Mouse (Mus musculus) erythroblast, embryonic 14.5 days (primary cell): ENCODE measurements around the gene Tulp1. TPM values are rescaled to one million over a fixed set of nuclear protein-coding genes. Genes with fewer than 3 reads are reported as not detected.

Source experiments
- H3K27me3 ChIP-seq: 2 replicates; pipeline ENCODE4 v1.6.1; 2012; ENCODE audit warnings: inconsistent platforms; ENCODE audit not compliant: control insufficient read depth
- H3K36me3 ChIP-seq: 2 replicates; pipeline ENCODE4 v1.6.1; 2012; ENCODE audit warnings: mild to moderate bottlenecking, inconsistent platforms; ENCODE audit not compliant: control insufficient read depth
- H3K4me1 ChIP-seq: 2 replicates; pipeline ENCODE4 v1.6.1; 2012; ENCODE audit warnings: inconsistent platforms; ENCODE audit not compliant: control insufficient read depth
- H3K4me3 ChIP-seq: replicated peaks from 2 replicates; pipeline ENCODE3; 2012; ENCODE audit warnings: moderate library complexity, mild to moderate bottlenecking, inconsistent platforms
- H3K9me3 ChIP-seq: 2 replicates; pipeline ENCODE4 v1.6.1; 2012; ENCODE audit warnings: low read length, inconsistent platforms, mixed read lengths; ENCODE audit not compliant: control insufficient read depth
- GATA1 ChIP-seq: IDR thresholded peaks from 2 replicates; pipeline ENCODE4 v1.6.1; 2012; ENCODE audit warnings: low read length, inconsistent platforms, mixed read lengths
- TAL1 ChIP-seq: IDR thresholded peaks from 3 replicates; pipeline ENCODE4 v1.6.1; 2012; ENCODE audit warnings: low read length, inconsistent platforms, mixed read lengths
- polyA plus RNA-seq: library from polyadenylated mRNA; stranded (reverse); fragments of >175 nt; gene quantifications from 2 replicates; pipeline ENCODE4 v1.2.3, GENCODE M21; 2012

Tulp1 gene
- polyA plus RNA-seq, 1 experiment, result 0.19 TPM

- TF ChIP-seq GATA1 (no peak), TAL1 (no peak)
- Histone ChIP-seq H3K4me3 (no peak overlapping the region), H3K9me3 (peaks cover 6% of the 10 kb centered on the region), H3K27me3 (no peaks in the 10 kb centered on the region), H3K4me1 (peaks cover 14% of the 10 kb centered on the region), H3K36me3 (peaks cover 63% of the 10 kb centered on the region)
Observed at GRCm38 (mm10) chr17:28323786-28324185, 41.2 kb downstream of the Tulp1 start.

DNA sequence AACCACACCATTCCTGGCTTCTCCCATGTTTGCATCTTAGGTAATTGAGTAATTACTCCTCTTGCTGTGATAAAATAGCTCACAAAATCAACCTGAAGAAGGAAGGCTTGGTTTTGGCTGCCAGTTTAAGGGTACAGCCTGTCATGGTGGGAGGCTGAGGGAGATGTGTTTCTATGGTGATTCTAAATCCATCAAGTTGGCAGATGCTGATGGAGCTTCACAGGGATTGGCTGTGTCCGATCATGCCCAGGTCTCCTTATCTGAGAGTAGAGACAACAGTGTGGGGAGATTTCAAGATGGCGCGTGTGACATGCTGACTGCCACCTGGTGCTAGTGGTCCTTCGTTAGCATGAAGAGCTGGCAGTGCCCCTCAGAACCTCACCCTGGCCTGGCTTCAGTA lies 43.3 kb downstream of the Tulp1 start:
- H3K4me1 ChIP-seq, result peaks cover 18% of the 10 kb centered on the region
- no peaks in the 10 kb centered on the region for H3K27me3 ChIP-seq
- H3K36me3 ChIP-seq, result peaks cover 78% of the 10 kb centered on the region
- no peak for TF ChIP-seq TAL1
- no peak for TF ChIP-seq GATA1
- peaks cover 6% of the 10 kb centered on the region for H3K9me3 ChIP-seq
- no peak overlapping the region for H3K4me3 ChIP-seq

DNA sequence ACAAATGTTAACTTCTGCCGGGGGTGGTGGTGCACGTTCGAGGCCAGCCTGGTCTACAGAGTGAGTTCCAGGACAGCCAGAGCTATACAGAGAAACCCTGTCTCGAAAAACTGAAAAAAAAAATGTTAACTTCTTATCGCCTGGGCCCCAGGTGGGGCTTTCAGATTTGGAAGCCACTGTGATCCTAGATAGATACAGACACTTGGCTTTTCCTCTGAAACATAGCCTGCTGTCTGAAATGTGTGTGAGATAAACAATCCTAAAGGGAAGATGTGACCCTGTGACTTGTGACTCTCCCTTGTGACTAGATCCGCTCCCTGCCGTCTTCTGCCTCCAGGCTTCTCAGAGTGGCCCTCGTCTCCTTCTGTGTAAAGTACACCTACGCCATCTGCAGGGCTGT lies 47.3 kb downstream of the Tulp1 start:
- Histone ChIP-seq H3K27me3 (no peaks in the 10 kb centered on the region), H3K9me3 (no peaks in the 10 kb centered on the region), H3K4me3 (no peak overlapping the region), H3K36me3 (peaks cover 66% of the 10 kb centered on the region), H3K4me1 (peaks cover 50% of the 10 kb centered on the region)
- TF ChIP-seq GATA1, result no peak
- TF ChIP-seq TAL1, result no peak

- Histone ChIP-seq H3K36me3 (peaks cover 60% of the 10 kb centered on the region), H3K27me3 (no peaks in the 10 kb centered on the region), H3K4me1 (peaks cover 56% of the 10 kb centered on the region), H3K9me3 (no peaks in the 10 kb centered on the region), H3K4me3 (no peak overlapping the region)
- no peak for TF ChIP-seq GATA1
- TF ChIP-seq TAL1, result no peak
Observed at GRCm38 (mm10) chr17:28317091-28317490, 47.9 kb downstream of the Tulp1 start.

DNA sequence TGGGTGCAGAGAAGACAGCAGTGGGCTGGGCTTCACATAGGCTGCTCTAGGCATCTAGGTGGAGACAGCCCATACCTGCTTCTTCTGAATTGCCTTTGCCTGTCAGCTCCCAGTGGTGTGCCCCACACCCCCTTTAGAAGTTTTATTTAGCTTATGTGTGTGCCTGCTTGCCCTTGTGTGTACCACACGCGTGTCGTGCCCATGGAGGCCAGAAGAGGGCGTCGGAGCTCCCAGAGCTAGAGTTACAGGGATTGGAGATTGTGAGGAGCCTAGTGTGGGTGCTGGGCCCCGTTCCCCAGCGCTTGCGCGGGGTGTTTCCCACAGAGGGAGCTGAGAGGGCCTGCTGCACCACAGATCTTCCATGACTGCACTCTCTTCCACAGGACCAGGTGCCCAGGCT lies 48.5 kb downstream of the Tulp1 start:
- TF ChIP-seq GATA1, result no peak
- TF ChIP-seq TAL1, result no peak
- H3K4me3 ChIP-seq, result no peak overlapping the region
- no peaks in the 10 kb centered on the region for H3K27me3 ChIP-seq
- peaks cover 61% of the 10 kb centered on the region for H3K4me1 ChIP-seq
- H3K9me3 ChIP-seq, result no peaks in the 10 kb centered on the region
- H3K36me3 ChIP-seq, result peaks cover 54% of the 10 kb centered on the region

GRCm38 (mm10) chr17:28315611-28316160 lies 49.3 kb downstream of the Tulp1 start:
- Histone ChIP-seq H3K36me3 (peaks cover 47% of the 10 kb centered on the region), H3K4me3 (no peak overlapping the region), H3K4me1 (peaks cover 61% of the 10 kb centered on the region), H3K9me3 (no peaks in the 10 kb centered on the region; the same call in 1 of the 2 replicates), H3K27me3 (no peaks in the 10 kb centered on the region)
- TF ChIP-seq TAL1 (no peak), GATA1 (no peak)

GRCm38 (mm10) chr17:28313880-28314225 lies 51.2 kb downstream of the Tulp1 start:
- H3K4me1 ChIP-seq, result peaks cover 62% of the 10 kb centered on the region

DNA sequence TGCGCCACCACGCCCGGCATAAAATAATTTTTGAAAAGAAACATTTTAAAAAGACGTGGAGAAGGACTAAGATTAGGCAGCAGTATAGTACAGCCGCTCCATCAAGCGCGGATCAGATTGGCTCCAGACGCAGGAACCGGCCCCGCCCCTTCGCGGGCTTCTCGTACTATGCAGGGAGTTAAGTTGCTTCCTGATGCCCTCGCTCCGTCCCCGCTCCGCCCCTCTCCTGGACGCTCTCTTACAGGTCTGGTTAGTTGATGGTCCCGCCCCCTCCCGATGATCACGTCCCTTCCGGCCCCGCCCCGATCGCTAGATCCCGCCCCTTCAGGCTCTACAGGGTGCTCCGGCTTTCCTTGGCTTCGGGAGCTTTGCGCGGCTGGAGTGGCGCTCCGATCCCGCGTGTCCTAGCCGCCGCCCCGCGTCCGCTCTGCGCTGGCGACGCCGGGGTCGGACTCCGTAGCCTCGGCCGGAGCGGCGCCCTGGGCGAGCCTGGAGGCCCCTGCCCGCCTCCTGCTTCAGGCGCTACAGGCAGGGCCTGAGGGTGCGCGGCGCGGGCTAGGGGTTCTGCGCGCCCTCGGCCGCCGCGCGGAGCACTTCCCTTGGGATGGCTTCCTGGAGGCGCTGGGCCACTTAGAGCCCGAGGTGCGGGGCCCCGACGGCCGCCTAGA lies 51.7 kb downstream of the Tulp1 start, which contains the start of gene Fance:
Fance (plus strand) TSS at position 308 of the 668 bp plus-strand sequence.
- H3K27me3 ChIP-seq, result no peaks in the 10 kb centered on the region
- no peaks in the 10 kb centered on the region; the same call in 1 of the 2 replicates for H3K9me3 ChIP-seq
- peaks cover 31% of the 10 kb centered on the region for H3K36me3 ChIP-seq
- TF ChIP-seq TAL1 (no peak), GATA1 (peak; percentile 60; the same call in 1 of the 2 replicates)
- H3K4me3 ChIP-seq, result peak within 1 kb of the TSS; percentile 90
- H3K4me1 ChIP-seq, result peaks cover 66% of the 10 kb centered on the region

More at GRCm38 (mm10) chr17:28313880-28314225, 51.2 kb downstream of the Tulp1 start:
- Histone ChIP-seq H3K36me3 (peaks cover 36% of the 10 kb centered on the region), H3K9me3 (no peaks in the 10 kb centered on the region; the same call in 1 of the 2 replicates), H3K4me3 (peak overlapping the region; percentile 90), H3K27me3 (no peaks in the 10 kb centered on the region)
- TF ChIP-seq GATA1 (no peak), TAL1 (no peak)

DNA sequence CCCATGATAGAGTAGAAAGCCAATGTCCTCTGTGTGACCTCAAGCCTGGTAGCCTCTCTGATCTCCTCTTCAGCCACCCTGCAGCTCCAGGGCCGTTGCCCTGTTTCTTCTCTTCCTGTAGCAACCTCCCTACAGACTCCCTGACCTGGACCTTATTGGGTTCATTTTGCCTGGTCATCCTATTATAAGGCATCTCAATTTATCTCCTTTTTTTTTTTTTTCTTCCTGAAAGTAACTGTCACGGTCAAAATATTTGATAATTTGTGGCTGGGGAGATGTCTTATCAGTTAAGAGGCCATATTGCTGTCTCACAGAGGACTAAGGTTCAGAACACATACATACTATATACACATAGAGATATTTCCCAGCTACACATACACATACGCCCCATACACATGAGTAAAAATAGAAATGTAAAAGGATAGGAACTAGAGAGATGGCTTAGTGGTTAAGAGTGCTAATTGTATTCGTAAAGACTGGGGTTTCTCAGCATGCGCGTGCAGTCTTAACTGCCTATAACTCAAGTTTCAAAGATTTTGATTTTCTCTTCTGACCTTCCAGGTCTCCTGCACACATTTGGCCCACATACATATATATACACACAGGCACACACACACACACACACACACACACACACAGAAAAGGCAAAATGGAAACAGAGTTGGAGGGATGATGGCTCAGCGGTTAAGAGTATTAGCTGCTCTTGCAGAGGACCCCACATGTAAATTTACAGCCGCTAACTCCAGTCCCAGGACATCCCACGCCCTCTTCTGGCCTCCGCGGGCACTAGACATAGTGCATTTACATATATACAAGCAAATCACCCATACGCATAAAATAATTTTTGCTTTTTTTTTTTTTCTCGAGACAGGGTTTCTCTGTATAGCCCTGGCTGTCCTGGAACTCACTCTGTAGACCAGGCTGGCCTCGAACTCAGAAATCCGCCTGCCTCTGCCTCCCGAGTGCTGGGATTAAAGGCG lies 52.5 kb downstream of the Tulp1 start:
- peaks cover 25% of the 10 kb centered on the region for H3K36me3 ChIP-seq
- H3K9me3 ChIP-seq, result no peaks in the 10 kb centered on the region; the same call in 1 of the 2 replicates
- H3K4me1 ChIP-seq, result peaks cover 59% of the 10 kb centered on the region
- no peaks in the 10 kb centered on the region for H3K27me3 ChIP-seq
- H3K4me3 ChIP-seq, result peak overlapping the region; percentile 90
- TF ChIP-seq TAL1 (no peak), GATA1 (no peak)
